Mouse (Mus musculus) naive thymus-derived CD4-positive, alpha-beta T cell, adult 2 months (primary cell): ENCODE results near the gene Mak.
"Not testable (repeated sequence)": the region's sequence is repeated elsewhere in the genome, so short reads cannot be mapped to it uniquely, and the experiment has no call there.

Experiments used
- DNase-seq: peaks from one replicate; pipeline ENCODE4 v3.0.0-alpha.2; 2011; ENCODE audit warnings: low read depth

Gene Mak

DNA sequence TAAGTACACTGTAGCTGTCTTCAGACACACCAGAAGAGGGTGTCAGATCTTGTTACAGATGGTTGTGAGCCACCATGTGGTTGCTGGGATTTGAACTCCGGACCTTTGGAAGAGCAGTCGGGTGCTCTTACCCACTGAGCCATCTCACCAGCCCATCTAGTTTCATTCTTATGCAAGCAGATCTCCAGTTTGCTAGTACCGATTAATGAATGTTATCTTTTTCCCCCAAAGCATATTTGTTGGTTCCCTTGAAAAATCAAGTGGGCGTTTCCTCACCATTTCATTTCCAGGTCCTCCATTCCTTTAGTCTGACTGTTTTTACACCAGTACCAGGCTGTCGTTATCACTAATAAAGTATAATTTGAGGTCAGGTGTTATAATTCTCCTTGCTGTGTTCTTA, 81.0 kb downstream of the Mak start:
- not testable (repeated sequence) for DNase-seq

DNA sequence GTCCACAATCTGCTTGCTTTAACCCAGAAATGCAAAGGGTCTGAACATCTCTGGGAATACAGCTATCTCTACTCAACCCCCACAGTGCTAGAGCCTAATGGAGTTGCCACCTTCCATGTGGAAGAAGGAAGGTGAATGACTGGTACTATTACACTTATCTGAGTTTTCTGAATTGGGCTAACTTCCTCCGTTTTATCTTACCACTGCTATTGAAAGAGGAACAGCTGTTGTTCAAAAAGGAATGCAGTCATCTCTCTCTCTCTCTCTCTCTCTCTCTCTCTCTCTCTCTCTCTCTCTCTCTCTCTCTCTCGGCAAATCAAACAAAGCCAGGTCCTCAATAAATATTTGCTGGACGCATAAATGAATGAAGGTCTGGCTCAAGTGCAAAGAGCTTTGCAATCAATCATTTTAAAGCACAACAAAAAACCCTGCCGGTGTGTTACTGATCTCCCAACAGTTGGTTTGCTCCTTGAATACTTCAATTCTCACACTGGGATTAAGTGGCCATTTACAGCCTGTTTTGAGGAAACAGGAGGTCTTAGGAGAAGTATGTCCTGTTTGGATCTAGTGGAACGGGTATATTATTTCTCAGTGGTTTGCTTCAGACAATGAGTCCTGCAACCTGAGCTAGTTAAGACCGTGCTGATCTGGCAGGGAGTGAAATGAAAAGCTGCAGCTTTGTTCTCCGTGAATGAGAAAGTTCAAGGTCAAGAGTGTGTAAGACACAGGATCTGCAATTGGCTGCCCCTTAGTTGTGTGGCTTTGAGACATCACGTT, 84.8 kb downstream of the Mak start:
- no peak for DNase-seq

DNA sequence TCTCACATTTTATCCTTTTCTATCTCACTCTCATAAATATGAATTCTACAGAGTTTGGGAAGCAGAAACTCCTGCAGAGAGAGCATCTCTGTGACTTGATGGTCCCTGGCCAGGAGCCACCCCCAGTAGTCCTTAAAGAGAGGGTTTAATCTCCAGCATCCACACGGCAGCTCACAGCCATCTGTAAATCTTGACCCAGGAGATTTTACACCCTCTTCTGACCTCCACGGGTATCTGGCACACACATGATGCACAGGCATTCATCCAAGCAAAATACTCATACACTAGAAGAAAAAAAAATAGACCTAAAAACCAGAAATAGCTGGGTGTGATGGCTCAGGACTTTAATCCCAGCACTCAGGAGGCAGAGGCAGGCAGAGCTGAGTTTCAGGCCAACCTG, 91.1 kb downstream of the Mak start:
- no peak for DNase-seq

DNA sequence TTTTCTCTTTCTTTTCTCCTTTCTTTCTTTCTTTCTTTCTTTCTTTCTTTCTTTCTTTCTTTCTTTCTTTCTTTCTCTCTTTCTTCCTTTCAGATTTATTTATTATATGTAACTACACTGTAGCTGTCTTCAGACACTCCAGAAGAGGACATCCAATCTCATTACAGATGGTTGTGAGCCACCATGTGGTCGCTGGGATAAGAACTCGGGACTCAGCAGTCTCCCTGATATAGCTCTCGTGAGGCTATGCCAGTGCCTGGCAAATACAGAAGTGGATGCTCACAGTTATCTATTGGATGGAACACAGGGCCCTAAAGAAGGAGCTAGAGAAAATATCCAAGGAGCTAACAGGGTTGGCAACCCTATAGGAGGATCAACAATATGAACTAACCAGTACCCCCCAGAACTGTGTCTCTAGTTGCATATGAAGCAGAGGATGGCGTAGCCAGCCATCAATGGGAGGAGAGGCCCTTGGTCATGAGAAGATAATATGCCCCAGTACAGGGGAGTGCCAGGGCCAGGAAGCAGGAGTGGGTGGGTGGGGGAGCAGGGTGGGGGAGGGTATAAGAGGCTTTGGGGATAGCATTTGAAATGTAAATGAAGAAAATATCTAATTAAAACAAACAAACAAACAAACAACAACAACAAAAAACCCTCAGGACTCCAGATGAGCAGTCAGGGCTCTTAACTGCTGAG, 91.8 kb downstream of the Mak start:
- DNase-seq, result not testable (repeated sequence)

DNA sequence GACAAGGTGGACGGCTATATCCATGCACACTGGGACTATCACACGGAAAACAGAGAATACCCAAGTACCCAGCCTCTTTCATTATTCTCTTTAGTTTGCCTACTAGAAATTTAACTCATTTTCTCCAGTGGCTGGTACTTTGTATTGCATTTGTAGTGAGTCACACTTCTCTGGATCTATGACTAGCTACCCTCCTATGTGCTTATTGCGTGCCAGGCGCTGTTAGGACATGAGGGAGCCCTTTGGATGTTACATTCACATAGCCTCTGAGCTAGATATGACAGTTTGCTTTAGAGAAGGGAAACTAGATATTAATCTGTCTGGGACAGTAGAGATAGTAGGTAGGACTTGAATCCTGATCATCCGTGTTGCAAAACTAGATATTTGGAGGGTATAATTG, 93.4 kb downstream of the Mak start:
- no peak for DNase-seq

DNA sequence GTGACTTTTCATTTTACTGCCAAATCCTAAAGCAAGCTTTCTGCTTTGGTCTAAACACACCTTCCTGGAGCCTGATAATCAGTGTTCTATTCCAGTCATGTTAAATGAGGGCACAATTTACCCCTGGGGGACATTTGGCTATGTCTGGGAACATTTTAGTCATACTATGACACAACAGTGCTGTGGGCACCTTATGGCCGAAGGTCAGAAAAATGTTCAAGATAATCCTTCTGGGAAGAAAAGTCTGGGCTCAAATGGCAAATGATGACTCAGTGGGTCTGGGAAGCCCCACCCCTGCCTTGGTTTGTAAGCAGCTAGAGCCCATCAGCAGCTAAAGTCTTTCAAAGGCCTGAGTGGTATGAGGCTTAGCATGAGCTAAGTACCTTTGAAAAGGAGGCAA, 96.7 kb downstream of the Mak start:
- DNase-seq, result no peak

DNA sequence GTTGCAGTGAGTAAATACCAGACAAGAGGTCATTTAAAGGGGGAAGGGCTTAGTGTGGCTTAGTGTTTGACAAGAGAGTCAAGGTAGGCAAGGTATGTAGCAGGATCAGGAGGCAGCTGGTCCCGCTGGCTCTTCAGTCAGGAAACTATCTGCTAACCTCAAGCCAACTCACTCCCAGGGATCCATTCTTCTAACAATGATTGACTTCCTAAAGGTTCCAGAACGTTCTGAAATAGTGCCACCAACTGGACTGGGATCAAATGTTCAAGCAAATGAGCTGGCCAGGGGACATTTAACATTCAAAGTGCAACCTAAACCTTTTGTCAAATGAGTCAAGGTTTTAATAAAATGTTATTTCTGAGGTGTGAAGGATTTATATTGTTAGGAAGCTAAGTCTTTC, 100.2 kb downstream of the Mak start:
- DNase-seq, result no peak

DNA sequence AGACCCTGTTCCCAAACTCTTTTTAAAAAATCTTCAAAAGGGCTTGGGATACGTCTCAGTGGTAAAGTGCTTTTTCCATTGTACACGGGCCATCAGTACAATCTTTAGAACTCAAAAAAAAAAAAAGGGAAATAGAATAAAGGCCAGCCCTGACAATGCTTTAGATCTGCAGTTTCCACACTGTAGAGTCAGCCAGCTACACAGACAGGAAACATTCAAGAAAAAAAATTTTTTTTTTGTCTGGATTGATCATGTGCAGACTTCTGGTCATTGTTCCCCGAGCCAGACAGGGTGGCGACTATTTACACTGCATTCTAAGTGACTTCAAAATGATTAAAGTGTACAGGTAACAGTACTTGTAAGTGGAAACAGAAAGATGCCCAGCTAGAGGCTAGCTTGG, 100.9 kb downstream of the Mak start:
- no peak for DNase-seq

DNA sequence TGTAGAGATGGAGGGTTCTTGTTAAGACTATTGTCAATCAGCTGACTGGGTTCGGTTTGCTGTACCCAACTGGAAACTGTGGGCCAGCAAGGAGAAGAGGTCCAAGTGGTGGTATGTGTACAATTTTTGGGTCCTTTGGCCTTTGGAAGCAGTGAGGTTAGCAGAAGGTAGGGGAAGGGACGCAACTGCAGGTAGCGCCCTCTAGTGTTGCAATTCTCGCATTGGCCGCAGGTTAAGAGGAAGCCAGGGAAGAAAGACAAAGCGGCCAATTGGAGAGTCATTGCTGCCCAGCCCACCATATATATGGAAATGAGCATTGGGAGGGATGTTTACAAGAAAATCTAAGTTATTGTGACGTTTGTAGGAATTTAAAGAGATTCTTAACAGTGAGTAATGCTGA, 101.9 kb downstream of the Mak start:
- peak; percentile 59 for DNase-seq
